Mouse (Mus musculus) CH12.LX (cell line): ENCODE measurements at regions not wholly inside any gene's neighbourhood (a gene's known extent, or its start where the extent isn't known, plus 50 kb on each side); places are given as distances from the start of the nearest gene placed in this dataset.

Experiments used
- DNase-seq: peaks from one replicate; pipeline ENCODE4 v3.0.0-alpha.2; 2013; ENCODE audit errors: extremely low read depth
- H3K27ac ChIP-seq: 2 replicates; pipeline ENCODE4 v1.5.1; 2012; ENCODE audit warnings: low read depth, mild to moderate bottlenecking, control low read depth, moderate library complexity; ENCODE audit not compliant: insufficient read depth
- H3K27me3 ChIP-seq: replicated peaks from 2 replicates; pipeline ENCODE3; 2012; ENCODE audit warnings: inconsistent platforms
- H3K36me3 ChIP-seq, 2 experiments: replicated peaks in 1 of 2; 2 replicates each; pipeline versions ENCODE3 to v1.6.1; 2012; ENCODE audit warnings: inconsistent platforms in 1 of 2, low read length in 1 of 2, mild to moderate bottlenecking in 1 of 2, mixed read lengths in 1 of 2, moderate library complexity in 1 of 2; ENCODE audit not compliant: control insufficient read depth in 1 of 2, insufficient read depth in 1 of 2
- H3K4me1 ChIP-seq, 2 experiments: 2 replicates each; pipeline ENCODE4 v1.6.1; 2012; ENCODE audit warnings: inconsistent platforms in 1 of 2, moderate library complexity in 1 of 2; ENCODE audit not compliant: insufficient read depth in 2 of 2, control insufficient read depth in 1 of 2
- H3K4me2 ChIP-seq: 2 replicates; pipeline ENCODE4 v1.6.1; 2012; ENCODE audit warnings: low read depth, mild to moderate bottlenecking, control low read depth; ENCODE audit not compliant: poor library complexity, insufficient read depth, severe bottlenecking
- H3K4me3 ChIP-seq, 3 experiments: fragments of 150-350 bp in 1 of 3; sonication (generic) in 1 of 3; replicated peaks in 1 of 3; 2 replicates each; pipeline versions ENCODE3 to v1.5.1; 2011 to 2012; ENCODE audit warnings: low read depth in 2 of 3, low read length in 2 of 3, mild to moderate bottlenecking in 2 of 3, moderate library complexity in 2 of 3, control low read depth in 1 of 3, improper control_type of control experiment in 1 of 3, inconsistent platforms in 1 of 3, mixed read lengths in 1 of 3; ENCODE audit not compliant: poor library complexity in 1 of 3
- H3K79me2 ChIP-seq: replicated peaks from 2 replicates; pipeline ENCODE4 v1.6.1; 2012; ENCODE audit warnings: mild to moderate bottlenecking, moderate library complexity; ENCODE audit not compliant: control insufficient read depth, poor library complexity, insufficient read depth, severe bottlenecking; ENCODE audit errors: extremely low read depth
- H3K9ac ChIP-seq: 2 replicates; pipeline ENCODE4 v1.6.1; 2012; ENCODE audit warnings: low read depth, mild to moderate bottlenecking, control low read depth, moderate library complexity; ENCODE audit not compliant: insufficient read depth
- H3K9me3 ChIP-seq: replicated peaks from 2 replicates; pipeline ENCODE3; 2012; ENCODE audit warnings: low read length, inconsistent platforms, mixed read lengths
- BHLHE40 ChIP-seq: IDR thresholded peaks from 2 replicates; pipeline ENCODE4 v1.6.1; 2011; ENCODE audit warnings: mild to moderate bottlenecking, low read depth, low read length, improper control_type of control experiment
- CHD1 ChIP-seq: IDR thresholded peaks from 2 replicates; pipeline ENCODE4 v1.6.1; 2012; ENCODE audit warnings: low read depth, low read length, improper control_type of control experiment, inconsistent platforms
- CHD2 ChIP-seq: IDR thresholded peaks from 2 replicates; pipeline ENCODE4 v1.6.1; 2011; ENCODE audit warnings: low read length, improper control_type of control experiment
- CTCF ChIP-seq, 2 experiments: IDR thresholded peaks in 1 of 2; conservative IDR thresholded peaks in 1 of 2; 2 replicates each; pipeline ENCODE4 v1.5.1; 2011 to 2012; ENCODE audit warnings: low read depth in 2 of 2, low read length in 2 of 2, improper control_type of control experiment in 1 of 2, inconsistent platforms in 1 of 2, mild to moderate bottlenecking in 1 of 2, moderate library complexity in 1 of 2
- GABPA ChIP-seq: IDR thresholded peaks from 2 replicates; pipeline ENCODE4 v1.6.1; 2012; ENCODE audit warnings: low read depth, low read length, improper control_type of control experiment, inconsistent platforms; ENCODE audit not compliant: insufficient replicate concordance
- HCFC1 ChIP-seq: IDR thresholded peaks from 2 replicates; pipeline ENCODE4 v1.6.1; 2012; ENCODE audit warnings: low read depth, mild to moderate bottlenecking, inconsistent platforms, low read length, improper control_type of control experiment
- JUN ChIP-seq: IDR thresholded peaks from 2 replicates; pipeline ENCODE4 v1.6.1; 2011; ENCODE audit warnings: low read depth, mild to moderate bottlenecking, low read length, improper control_type of control experiment, moderate library complexity; ENCODE audit not compliant: insufficient read depth
- KAT2A ChIP-seq: IDR thresholded peaks from 2 replicates; pipeline ENCODE4 v1.6.1; 2012; ENCODE audit warnings: low read length, improper control_type of control experiment, inconsistent platforms; ENCODE audit not compliant: insufficient replicate concordance
- MAFK ChIP-seq: IDR thresholded peaks from 2 replicates; pipeline ENCODE4 v1.6.1; 2011; ENCODE audit warnings: low read length, improper control_type of control experiment; ENCODE audit not compliant: insufficient replicate concordance
- MAX ChIP-seq: IDR thresholded peaks from 2 replicates; pipeline ENCODE4 v1.6.1; 2011; ENCODE audit warnings: low read length, improper control_type of control experiment
- MAZ ChIP-seq: IDR thresholded peaks from 2 replicates; pipeline ENCODE4 v1.6.1; 2012; ENCODE audit warnings: low read depth, mild to moderate bottlenecking, inconsistent platforms, low read length, improper control_type of control experiment, moderate library complexity
- MEF2A ChIP-seq: IDR thresholded peaks from 2 replicates; pipeline ENCODE4 v1.6.1; 2014; ENCODE audit warnings: low read depth, mild to moderate bottlenecking, inconsistent platforms, low read length, improper control_type of control experiment, borderline replicate concordance
- MYC ChIP-seq: IDR thresholded peaks from 2 replicates; pipeline ENCODE4 v1.6.1; 2011; ENCODE audit warnings: low read depth, mild to moderate bottlenecking, improper control_type of control experiment, low read length
- NRF1 ChIP-seq: IDR thresholded peaks from 2 replicates; pipeline ENCODE4 v1.6.1; 2014; ENCODE audit warnings: low read depth, mild to moderate bottlenecking, inconsistent platforms, low read length, improper control_type of control experiment, moderate library complexity
- PAX5 ChIP-seq: IDR thresholded peaks from 2 replicates; pipeline ENCODE4 v1.6.1; 2012; ENCODE audit warnings: low read length, inconsistent platforms, mixed read lengths
- POLR2A ChIP-seq: IDR thresholded peaks from 2 replicates; pipeline ENCODE4 v1.6.1; 2011; ENCODE audit warnings: low read depth, mild to moderate bottlenecking, improper control_type of control experiment, low read length
- RAD21 ChIP-seq: IDR thresholded peaks from 2 replicates; pipeline ENCODE4 v1.6.1; 2011; ENCODE audit warnings: low read depth, mild to moderate bottlenecking, low read length, improper control_type of control experiment, moderate library complexity
- RCOR1 ChIP-seq: conservative IDR thresholded peaks from 2 replicates; pipeline ENCODE4 v1.6.1; 2012; ENCODE audit warnings: low read depth, mild to moderate bottlenecking, inconsistent platforms, low read length, improper control_type of control experiment
- SMC3 ChIP-seq: IDR thresholded peaks from 2 replicates; pipeline ENCODE4 v1.6.1; 2011; ENCODE audit warnings: low read depth, low read length, improper control_type of control experiment
- TBP ChIP-seq: conservative IDR thresholded peaks from 2 replicates; pipeline ENCODE4 v1.6.1; 2011; ENCODE audit warnings: low read depth, low read length, improper control_type of control experiment
- TCF12 ChIP-seq: IDR thresholded peaks from 2 replicates; pipeline ENCODE4 v1.6.1; 2014; ENCODE audit warnings: low read depth, mild to moderate bottlenecking, inconsistent platforms, low read length, improper control_type of control experiment
- UBTF ChIP-seq: IDR thresholded peaks from 2 replicates; pipeline ENCODE4 v1.6.1; 2012; ENCODE audit warnings: low read depth, mild to moderate bottlenecking, inconsistent platforms, low read length, improper control_type of control experiment, moderate library complexity
- USF2 ChIP-seq: conservative IDR thresholded peaks from 2 replicates; pipeline ENCODE4 v1.6.1; 2011; ENCODE audit warnings: low read depth, low read length, improper control_type of control experiment
- ZKSCAN1 ChIP-seq: IDR thresholded peaks from 2 replicates; pipeline ENCODE4 v1.6.1; 2012; ENCODE audit warnings: low read depth, inconsistent platforms, low read length, improper control_type of control experiment, borderline replicate concordance
- ZMIZ1 ChIP-seq: IDR thresholded peaks from 2 replicates; pipeline ENCODE4 v1.6.1; 2012; ENCODE audit warnings: low read depth, mild to moderate bottlenecking, inconsistent platforms, low read length, improper control_type of control experiment
- dilution Hi-C: fragments of 300-500 bp; cut with MboI; formaldehyde crosslinking; loops from 2 replicates; pipeline ENCODE4 v1.14.3; 2020; ENCODE audit warnings: low sequenced_read_pairs; ENCODE audit not compliant: extremely low pct_unique_long_range_greater_than_20kb, extremely low pct_ligation_motif_present
- in situ Hi-C: fragments of 300-500 bp; cut with MboI; formaldehyde crosslinking; loops from 3 replicates; pipeline ENCODE4 v1.14.3; 2019; ENCODE audit warnings: low sequenced_read_pairs, low pct_ligation_motif_present, low pct_unique_long_range_greater_than_20kb, mixed read lengths

GRCm38 (mm10) chr19:30371901-30372300 is 139.2 kb downstream of the Mbl2 start:
- DNase-seq: no peak
- Histone ChIP-seq H3K27ac (no peak overlapping the region), H3K4me1 (no peaks in the 10 kb centered on the region), H3K27me3 (no peaks in the 10 kb centered on the region), H3K79me2 (no peaks in the 10 kb centered on the region), H3K4me2 (no peak overlapping the region), H3K9me3 (no peaks in the 10 kb centered on the region), H3K4me3 (no peak overlapping the region), H3K9ac (no peak overlapping the region)
- in situ Hi-C loops: no loop called here
- dilution Hi-C loops: no loop called here
- TF ChIP-seq UBTF (no peak), TCF12 (no peak), SMC3 (no peak), CTCF (conservative IDR thresholded peaks at IDR 0.05 in 1 of 2, IDR thresholded peaks at IDR 0.05 in 1 of 2; ENCODE audit: low read depth in 2 of 2, low read length in 2 of 2) (no peak), MEF2A (no peak), NRF1 (no peak), MAZ (no peak), GABPA (no peak), TBP (no peak), ZMIZ1 (no peak), MYC (no peak), BHLHE40 (no peak), JUN (no peak)
- TF ChIP-seq, all 38 proteins: peak for 0
- no peaks in the 10 kb centered on the region for H3K36me3 ChIP-seq

- no peak overlapping the region for H3K4me3 ChIP-seq
- no peaks in the 10 kb centered on the region for H3K27me3 ChIP-seq
- TF ChIP-seq JUN: no peak
- no peak for TF ChIP-seq RAD21
- TF ChIP-seq RCOR1: no peak
- no peak for TF ChIP-seq SMC3
- no peak for TF ChIP-seq CHD2
- TF ChIP-seq NRF1: no peak
- TF ChIP-seq GABPA: no peak
- TF ChIP-seq HCFC1: no peak
- no peak for TF ChIP-seq CHD1
- TF ChIP-seq MAX: no peak
- TF ChIP-seq ZKSCAN1: no peak
- no peak for TF ChIP-seq MAFK
- TF ChIP-seq POLR2A: no peak
- no peak for TF ChIP-seq KAT2A
- no peak for TF ChIP-seq PAX5
- TF ChIP-seq MAZ: no peak
- no peak for TF ChIP-seq USF2
- H3K36me3 ChIP-seq: no peaks in the 10 kb centered on the region
- no peaks in the 10 kb centered on the region for H3K9me3 ChIP-seq
- in situ Hi-C loops: no loop called here
- H3K4me1 ChIP-seq: no peaks in the 10 kb centered on the region
- dilution Hi-C loops: no loop called here
- H3K9ac ChIP-seq: no peak overlapping the region
- no peaks in the 10 kb centered on the region; the same call in 1 of the 2 replicates for H3K79me2 ChIP-seq
- no peak overlapping the region for H3K27ac ChIP-seq
- H3K4me2 ChIP-seq: no peak overlapping the region
- DNase-seq: no peak
Measured at GRCm38 (mm10) chr19:30379767-30380166, 147.0 kb downstream of the Mbl2 start.
